21 mouse cellular contexts compared by ENCODE assay signal in genomic region chr5:53373315-53373714, GRCm38 (mm10).
"Had no signal": no experiment of that assay in that cellular context is flagged by ENCODE, and none has a peak within 500 bp of the region (broad histone marks: within the 10 kb centered on the region; RNA-seq: fewer than 3 reads in every experiment).

No protein-coding gene starts in this region.

- H3K9me3 ChIP-seq: kidney, embryonic 15.5 days; liver, embryonic 13.5 days; neural tube, embryonic 12.5 days; neural tube, embryonic 15.5 days; stomach, embryonic 15.5 days had no signal

- H3K4me1 ChIP-seq: liver, embryonic 13.5 days; neural tube, embryonic 12.5 days; neural tube, embryonic 15.5 days; stomach, embryonic 15.5 days had no signal

- H3K4me2 ChIP-seq: kidney, embryonic 15.5 days; liver, embryonic 13.5 days; lung, embryonic 14.5 days; midbrain, embryonic 11.5 days; neural tube, embryonic 12.5 days; neural tube, embryonic 15.5 days; stomach, embryonic 15.5 days had no signal

- H3K36me3 ChIP-seq: kidney, embryonic 15.5 days; liver, embryonic 13.5 days; neural tube, embryonic 12.5 days; neural tube, embryonic 15.5 days; stomach, embryonic 15.5 days had no signal

- ATAC-seq: lung, postnatal 0 days had no signal

- H3K9ac ChIP-seq: kidney, embryonic 15.5 days; liver, embryonic 13.5 days; lung, embryonic 14.5 days; neural tube, embryonic 12.5 days; neural tube, embryonic 15.5 days; stomach, embryonic 15.5 days had no signal

- H3K27ac ChIP-seq: kidney, embryonic 15.5 days; left cerebral cortex, adult 2 months; liver, embryonic 13.5 days; macrophage; neural tube, embryonic 12.5 days; neural tube, embryonic 15.5 days; stomach, embryonic 15.5 days had no signal

- DNase-seq: kidney, adult 11 months; kidney, adult 8-10 months; kidney, postnatal 10 days; kidney, postnatal 36 days; layer of hippocampus, postnatal 36 days; liver, embryonic 13.5 days; lung, embryonic 14.5 days; midbrain, embryonic 14.5 days; right cerebral cortex, adult 18-20 months; right cerebral cortex, postnatal 14 days; spleen, adult 18-20 months; thymus, adult 18-20 months; thymus, postnatal 36 days had no signal

- H3K27me3 ChIP-seq: kidney, embryonic 15.5 days; liver, embryonic 13.5 days; neural tube, embryonic 12.5 days; neural tube, embryonic 15.5 days; stomach, embryonic 15.5 days had no signal

- H3K4me3 ChIP-seq: kidney, embryonic 15.5 days; left cerebral cortex, adult 2 months; liver, embryonic 13.5 days; neural tube, embryonic 12.5 days; neural tube, embryonic 15.5 days; stomach, embryonic 15.5 days had no signal
